Mouse (Mus musculus) left cerebral cortex, postnatal 14 days (tissue): ENCODE data around the gene Fam114a1. TPM values are rescaled to one million over a fixed set of nuclear protein-coding genes. Genes with fewer than 3 reads are reported as not detected.
A peak's percentile ranks its signal among the peaks of the same experiment; 100 is the strongest.

Source experiments
- DNase-seq, 2 experiments: peaks; one replicate each; pipeline ENCODE4 v3.0.0; 2021 to 2022; ENCODE audit warnings: low spot score in 2 of 2, mixed read lengths in 1 of 2
- intact Hi-C: fragments of 180-260 bp; cut with DNase I; formaldehyde crosslinking; loops from one replicate; pipeline ENCODE4 v1.15.1; 2025
- total RNA-seq, 2 experiments: library from RNA; stranded (reverse); gene quantifications; 2 replicates each; pipeline ENCODE4 v1.2.3; 2021

Gene Fam114a1
- total RNA-seq, 2 experiments from 2014 or later = 4.8 to 5.9 TPM

GRCm38 (mm10) chr5:65045642-65046370 is 75.9 kb downstream of the Fam114a1 start:
- no peak for DNase-seq

GRCm38 (mm10) chr5:65046442-65047284 is 76.8 kb downstream of the Fam114a1 start:
- DNase-seq = no peak
- intact Hi-C loops = no loop called here

More at GRCm38 (mm10) chr5:65045642-65046370, 75.9 kb downstream of the Fam114a1 start:
- intact Hi-C loops = no loop called here

GRCm38 (mm10) chr5:65047285-65047855 is 77.5 kb downstream of the Fam114a1 start:
- no peak for DNase-seq
- intact Hi-C loops = no loop called here

- DNase-seq = no peak
- intact Hi-C loops = no loop called here
These were observed 80.0 kb downstream of the Fam114a1 start for GRCm38 (mm10) chr5:65049880-65050279.

DNA sequence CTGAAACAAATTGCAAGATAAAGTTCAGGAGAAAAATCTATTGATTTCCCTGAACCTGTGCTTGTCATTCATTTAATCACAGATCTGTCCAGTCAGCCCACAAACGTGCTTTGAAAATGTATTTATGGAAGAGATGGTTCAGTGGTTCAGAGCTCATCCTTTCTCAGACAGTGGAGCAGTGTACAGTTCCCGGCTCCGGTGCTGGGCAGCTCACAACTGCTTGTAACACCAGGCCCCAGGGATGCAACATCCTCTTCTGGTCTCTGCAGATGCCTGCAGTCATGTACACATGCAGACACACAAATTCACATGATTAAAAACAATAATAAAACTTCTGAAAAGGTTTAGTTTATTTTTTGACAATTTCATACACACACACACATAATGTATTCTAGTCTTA is 81.6 kb downstream of the Fam114a1 start:
- DNase-seq = no peak
- intact Hi-C loops = no loop called here

- intact Hi-C loops = no loop called here
- DNase-seq = no peak
These were observed 87.7 kb downstream of the Fam114a1 start for GRCm38 (mm10) chr5:65057596-65057995.

- intact Hi-C loops = no loop called here
These were observed 89.9 kb downstream of the Fam114a1 start for GRCm38 (mm10) chr5:65059806-65060205.

DNA sequence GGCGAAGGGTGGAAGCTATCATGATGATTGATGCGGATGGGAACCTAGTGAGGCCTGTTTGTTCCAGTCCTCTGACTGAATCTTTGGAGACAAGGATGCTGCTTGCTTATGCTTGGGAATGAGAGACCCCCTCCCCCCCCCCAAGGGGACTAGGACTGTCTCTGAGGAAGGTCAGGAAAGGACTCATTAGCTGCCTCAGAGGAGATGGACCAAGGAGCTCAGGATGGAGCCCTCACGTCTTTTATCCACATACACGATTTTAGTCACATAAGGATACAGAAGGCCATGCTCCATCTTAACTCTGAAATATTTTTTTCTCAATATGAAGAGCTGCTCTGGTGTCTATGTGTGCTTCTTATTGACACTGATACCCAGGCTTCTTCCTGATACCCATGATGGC is 92.4 kb downstream of the Fam114a1 start:
- intact Hi-C loops = no loop called here
- DNase-seq = no peak

More at GRCm38 (mm10) chr5:65059806-65060205, 89.9 kb downstream of the Fam114a1 start:
- DNase-seq = no peak

DNA sequence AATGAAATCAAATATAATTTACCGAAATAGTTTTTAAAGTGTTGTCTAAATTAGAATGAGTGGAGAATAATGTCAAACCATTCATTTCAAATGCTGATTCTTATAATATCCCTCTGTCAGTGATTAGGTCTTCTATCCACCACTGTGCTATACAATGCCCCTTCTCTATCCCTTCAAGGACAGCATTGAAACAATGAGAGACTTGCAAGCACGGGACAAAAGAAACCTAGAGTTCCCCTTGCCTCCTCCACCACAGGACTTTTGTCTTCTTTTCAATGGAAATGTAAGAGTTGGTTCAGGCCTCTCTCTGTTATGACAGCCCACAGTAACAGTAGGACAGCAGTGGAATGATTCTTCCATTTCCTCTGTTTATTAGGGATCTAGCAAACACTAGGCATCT is 93.4 kb downstream of the Fam114a1 start:
- DNase-seq = no peak
- intact Hi-C loops = no loop called here

DNA sequence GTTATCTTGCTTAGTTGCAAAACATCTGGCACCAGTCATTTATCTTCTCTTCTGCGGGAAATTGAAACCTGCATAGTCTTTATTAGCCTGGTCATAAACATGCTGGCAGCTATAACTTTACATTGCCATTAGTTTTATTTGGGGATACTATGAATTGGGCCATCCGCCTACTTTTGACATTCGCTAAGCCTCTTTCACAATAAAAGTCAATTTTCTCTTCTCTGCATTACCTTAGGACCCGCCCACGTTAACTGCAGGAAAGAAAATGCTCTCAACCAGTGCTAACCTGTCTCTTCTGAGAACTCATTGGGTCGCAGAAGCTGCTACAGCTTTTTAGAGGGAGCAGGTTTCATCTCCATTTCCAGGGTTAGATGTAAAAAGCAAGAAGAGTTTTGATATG is 98.3 kb downstream of the Fam114a1 start:
- no peak for DNase-seq
- intact Hi-C loops = no loop called here

- DNase-seq = no peak
- intact Hi-C loops = no loop called here
These were observed 100.0 kb downstream of the Fam114a1 start for GRCm38 (mm10) chr5:65069872-65070271.

GRCm38 (mm10) chr5:65071689-65072118 is 101.8 kb downstream of the Fam114a1 start:
- peak in 1 of 2 experiments; percentile 13 for DNase-seq
- intact Hi-C loops = no loop called here

GRCm38 (mm10) chr5:65073247-65073646 is 103.4 kb downstream of the Fam114a1 start:
- intact Hi-C loops = no loop called here
- no peak for DNase-seq

- intact Hi-C loops = no loop called here
- no peak for DNase-seq
These were observed 104.8 kb downstream of the Fam114a1 start for GRCm38 (mm10) chr5:65074693-65075092.

- DNase-seq = no peak
- intact Hi-C loops = no loop called here
These were observed 106.2 kb downstream of the Fam114a1 start for GRCm38 (mm10) chr5:65076087-65076486.

- no peak for DNase-seq
- intact Hi-C loops = no loop called here
These were observed 106.9 kb downstream of the Fam114a1 start for GRCm38 (mm10) chr5:65076748-65077147.

DNA sequence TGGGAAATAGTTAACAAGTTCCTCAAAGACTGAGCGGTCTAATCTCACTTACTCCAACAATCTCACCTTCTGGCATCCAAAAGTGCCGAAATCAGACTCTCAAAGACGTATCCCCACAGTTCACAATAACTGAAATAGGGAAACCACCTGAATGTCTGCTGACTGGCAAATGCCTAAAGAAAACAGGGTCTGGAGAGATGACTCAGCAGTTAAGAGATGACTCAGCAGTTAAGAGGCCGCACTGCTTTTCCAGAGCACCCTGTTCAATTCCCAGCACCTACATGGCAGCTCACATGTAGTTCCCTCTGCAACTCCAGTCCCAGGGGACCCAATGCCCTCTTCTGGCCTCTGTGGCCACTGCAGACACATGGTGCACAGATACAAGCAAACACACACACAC is 108.2 kb downstream of the Fam114a1 start:
- intact Hi-C loops = no loop called here
- DNase-seq = no peak

- DNase-seq = peak; percentile 44 to 54
- intact Hi-C loops = no loop called here
These were observed 110.0 kb downstream of the Fam114a1 start for GRCm38 (mm10) chr5:65079881-65080280.

GRCm38 (mm10) chr5:65081836-65082235 is 112.0 kb downstream of the Fam114a1 start:
- intact Hi-C loops = no loop called here
- DNase-seq = no peak

GRCm38 (mm10) chr5:65086522-65086921 is 116.7 kb downstream of the Fam114a1 start:
- DNase-seq = no peak
- intact Hi-C loops = no loop called here
